Mouse (Mus musculus): ENCODE results near the gene Tomm20l. TPM values are rescaled to one million over a fixed set of nuclear protein-coding genes. Genes with fewer than 3 reads are reported as not detected.

Gene Tomm20l
- polyA plus RNA-seq, 1 experiment = not detected

DNA sequence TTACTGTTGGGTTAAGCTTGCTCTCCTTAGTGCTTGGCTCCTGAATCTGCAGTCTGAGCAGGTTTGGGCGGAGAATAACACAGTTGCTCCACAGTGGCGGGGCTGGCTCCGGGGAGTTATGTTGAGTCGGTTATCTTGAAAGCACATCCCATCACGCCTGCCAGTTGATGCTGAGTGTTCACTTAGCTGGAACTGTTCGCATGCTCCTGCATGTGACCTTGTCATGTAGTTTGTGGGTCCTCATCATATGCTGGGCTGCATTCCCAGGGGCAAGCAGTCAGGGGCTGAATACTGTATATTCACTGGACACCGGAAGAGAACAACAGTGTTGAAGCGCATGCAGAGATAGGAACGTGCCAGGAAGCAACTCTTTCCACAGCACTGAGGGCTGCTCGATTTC lies 1.8 kb downstream of the Tomm20l start:
- no peak for DNase-seq
- 83% methylated on average over 10 of the region's 10 CpGs for WGBS
- Histone ChIP-seq H3K36me3 (ENCODE audit: control insufficient read depth, insufficient read depth, low read length) (no peaks in the 10 kb centered on the region), H3K27ac (ENCODE audit: insufficient read depth, low read depth, low read length) (no peak overlapping the region), H3K4me1 (ENCODE audit: control insufficient read depth, insufficient read depth, low read length) (no peaks in the 10 kb centered on the region), H3K4me3 (ENCODE audit: insufficient read depth, low read depth, low read length) (no peak overlapping the region), H3K27me3 (replicated peaks; ENCODE audit: control insufficient read depth, insufficient read depth, low read length) (no peaks in the 10 kb centered on the region)
- TF ChIP-seq POLR2A (IDR thresholded peaks at IDR 0.05; ENCODE audit: low read depth, low read length) = no peak
- TF ChIP-seq CTCF (conservative IDR thresholded peaks at IDR 0.05; ENCODE audit: insufficient read depth, insufficient read length, low read depth, low read length) = no peak

- Histone ChIP-seq H3K27me3 (replicated peaks; ENCODE audit: control insufficient read depth, insufficient read depth, low read length) (no peaks in the 10 kb centered on the region), H3K4me1 (ENCODE audit: control insufficient read depth, insufficient read depth, low read length) (no peaks in the 10 kb centered on the region), H3K27ac (ENCODE audit: insufficient read depth, low read depth, low read length) (no peak overlapping the region), H3K36me3 (ENCODE audit: control insufficient read depth, insufficient read depth, low read length) (no peaks in the 10 kb centered on the region), H3K4me3 (ENCODE audit: insufficient read depth, low read depth, low read length) (no peak overlapping the region)
- peak; percentile 76 for DNase-seq
- WGBS = 26% methylated on average over 12 of the region's 12 CpGs
- no peak for TF ChIP-seq POLR2A (IDR thresholded peaks at IDR 0.05; ENCODE audit: low read depth, low read length)
- no peak for TF ChIP-seq CTCF (conservative IDR thresholded peaks at IDR 0.05; ENCODE audit: insufficient read depth, insufficient read length, low read depth, low read length)
These were observed 2.6 kb downstream of the Tomm20l start for GRCm38 (mm10) chr12:71113675-71114288.

DNA sequence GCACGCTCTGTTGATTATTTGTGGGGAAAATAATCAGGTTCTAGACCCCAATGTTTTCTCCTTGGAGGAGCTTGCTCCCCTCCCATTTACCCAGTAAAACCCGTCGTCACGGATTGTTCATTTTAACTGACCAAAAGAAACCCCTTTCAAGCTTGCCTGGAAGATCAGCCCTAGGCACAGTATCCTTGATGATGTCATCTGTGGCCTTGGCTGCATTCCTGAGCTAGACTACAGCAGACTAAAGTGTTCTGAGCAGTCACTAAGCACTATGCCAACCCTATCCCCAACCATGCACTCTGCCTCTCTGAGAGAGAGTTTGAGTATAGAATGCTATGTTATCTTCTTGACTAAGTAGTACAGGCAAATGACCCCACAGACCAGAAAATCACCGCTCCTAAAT lies 5.2 kb downstream of the Tomm20l start:
- H3K27ac ChIP-seq (ENCODE audit: insufficient read depth, low read depth, low read length) = no peak overlapping the region

GRCm38 (mm10) chr12:71122731-71123130 lies 11.5 kb downstream of the Tomm20l start:
- Histone ChIP-seq H3K27ac (ENCODE audit: insufficient read depth, low read depth, low read length) (no peak overlapping the region), H3K4me1 (ENCODE audit: control insufficient read depth, insufficient read depth, low read length) (no peaks in the 10 kb centered on the region), H3K27me3 (replicated peaks; ENCODE audit: control insufficient read depth, insufficient read depth, low read length) (no peaks in the 10 kb centered on the region), H3K36me3 (ENCODE audit: control insufficient read depth, insufficient read depth, low read length) (peaks cover 5% of the 10 kb centered on the region), H3K4me3 (ENCODE audit: insufficient read depth, low read depth, low read length) (no peak overlapping the region)
- WGBS = 77% methylated on average over 10 of the region's 10 CpGs
- no peak for DNase-seq
- TF ChIP-seq CTCF (conservative IDR thresholded peaks at IDR 0.05; ENCODE audit: insufficient read depth, insufficient read length, low read depth, low read length) (no peak), POLR2A (IDR thresholded peaks at IDR 0.05; ENCODE audit: low read depth, low read length) (no peak)

More for the DNA sequence above, 5.2 kb downstream of the Tomm20l start:
- WGBS = 73% methylated on average over 5 of the region's 5 CpGs
- H3K36me3 ChIP-seq (ENCODE audit: control insufficient read depth, insufficient read depth, low read length) = no peaks in the 10 kb centered on the region
- DNase-seq = no peak
- no peak overlapping the region for H3K4me3 ChIP-seq (ENCODE audit: insufficient read depth, low read depth, low read length)
- no peaks in the 10 kb centered on the region for H3K4me1 ChIP-seq (ENCODE audit: control insufficient read depth, insufficient read depth, low read length)
- H3K27me3 ChIP-seq (replicated peaks; ENCODE audit: control insufficient read depth, insufficient read depth, low read length) = no peaks in the 10 kb centered on the region
- no peak for TF ChIP-seq CTCF (conservative IDR thresholded peaks at IDR 0.05; ENCODE audit: insufficient read depth, insufficient read length, low read depth, low read length)
- TF ChIP-seq POLR2A (IDR thresholded peaks at IDR 0.05; ENCODE audit: low read depth, low read length) = no peak

GRCm38 (mm10) chr12:71123286-71123685 lies 12.1 kb downstream of the Tomm20l start:
- H3K36me3 ChIP-seq (ENCODE audit: control insufficient read depth, insufficient read depth, low read length) = peaks cover 5% of the 10 kb centered on the region

DNA sequence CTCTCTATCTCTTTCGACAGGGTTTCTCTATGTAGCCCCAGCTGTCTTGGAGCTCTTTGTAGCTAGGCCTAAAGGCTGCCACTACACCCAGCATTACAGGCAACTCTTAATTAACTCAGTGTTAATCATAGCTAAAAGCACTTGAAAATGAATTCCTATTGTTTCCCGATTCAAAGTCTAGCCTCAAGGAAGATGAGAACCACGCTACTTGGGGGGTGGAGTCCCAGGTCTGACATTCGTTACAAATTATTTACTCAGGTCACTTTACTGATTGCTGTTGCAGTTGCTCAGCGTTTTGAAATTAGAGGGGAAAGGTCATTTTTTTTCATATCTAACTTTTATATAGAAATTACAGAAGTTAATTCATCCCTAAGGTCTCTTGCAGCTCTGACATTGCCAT lies 24.4 kb downstream of the Tomm20l start:
- Histone ChIP-seq H3K27me3 (replicated peaks; ENCODE audit: control insufficient read depth, insufficient read depth, low read length) (no peaks in the 10 kb centered on the region), H3K4me3 (ENCODE audit: insufficient read depth, low read depth, low read length) (peak overlapping the region; percentile 85; the same call in 1 of the 2 replicates), H3K27ac (ENCODE audit: insufficient read depth, low read depth, low read length) (no peak overlapping the region)

More at GRCm38 (mm10) chr12:71123286-71123685, 12.1 kb downstream of the Tomm20l start:
- Histone ChIP-seq H3K27me3 (replicated peaks; ENCODE audit: control insufficient read depth, insufficient read depth, low read length) (no peaks in the 10 kb centered on the region), H3K27ac (ENCODE audit: insufficient read depth, low read depth, low read length) (no peak overlapping the region), H3K4me3 (ENCODE audit: insufficient read depth, low read depth, low read length) (no peak overlapping the region), H3K4me1 (ENCODE audit: control insufficient read depth, insufficient read depth, low read length) (no peaks in the 10 kb centered on the region)
- WGBS = 83% methylated on average over 9 of the region's 9 CpGs
- TF ChIP-seq POLR2A (IDR thresholded peaks at IDR 0.05; ENCODE audit: low read depth, low read length) (no peak), CTCF (conservative IDR thresholded peaks at IDR 0.05; ENCODE audit: insufficient read depth, insufficient read length, low read depth, low read length) (no peak)
- no peak for DNase-seq

GRCm38 (mm10) chr12:71136130-71136973 lies 25.1 kb downstream of the Tomm20l start, which contains the start of the genes Timm9 and 2700049A03Rik:
TSS of gene Timm9 (minus strand) at chr12:71136684.
TSS of gene 2700049A03Rik (plus strand) at chr12:71136848.
- Histone ChIP-seq H3K36me3 (ENCODE audit: control insufficient read depth, insufficient read depth, low read length) (no peaks in the 10 kb centered on the region), H3K27me3 (replicated peaks; ENCODE audit: control insufficient read depth, insufficient read depth, low read length) (no peaks in the 10 kb centered on the region), H3K27ac (ENCODE audit: insufficient read depth, low read depth, low read length) (peak within 1 kb of the TSS; percentile 74), H3K4me3 (ENCODE audit: insufficient read depth, low read depth, low read length) (peak within 1 kb of the TSS; percentile 85), H3K4me1 (ENCODE audit: control insufficient read depth, insufficient read depth, low read length) (peaks cover 6% of the 10 kb centered on the region; the same call in 1 of the 2 replicates)
- under 1% methylated on average over 52 of the region's 52 CpGs for WGBS
- DNase-seq = peak; percentile 90
- peak; percentile 44 for TF ChIP-seq POLR2A (IDR thresholded peaks at IDR 0.05; ENCODE audit: low read depth, low read length)
- TF ChIP-seq CTCF (conservative IDR thresholded peaks at IDR 0.05; ENCODE audit: insufficient read depth, insufficient read length, low read depth, low read length) = no peak

More for the DNA sequence above, 24.4 kb downstream of the Tomm20l start:
- WGBS = 14% methylated on average over 5 of the region's 5 CpGs
- Histone ChIP-seq H3K4me1 (ENCODE audit: control insufficient read depth, insufficient read depth, low read length) (peaks cover 6% of the 10 kb centered on the region; the same call in 1 of the 2 replicates), H3K36me3 (ENCODE audit: control insufficient read depth, insufficient read depth, low read length) (no peaks in the 10 kb centered on the region)
- DNase-seq = peak; percentile 63
- TF ChIP-seq POLR2A (IDR thresholded peaks at IDR 0.05; ENCODE audit: low read depth, low read length) (no peak), CTCF (conservative IDR thresholded peaks at IDR 0.05; ENCODE audit: insufficient read depth, insufficient read length, low read depth, low read length) (no peak)
